21 mouse cellular contexts compared by ENCODE assay signal in genomic region chr3:132462348-132462959, GRCm38 (mm10).
DNase-seq lines count a peak whose midpoint lies in the region; ATAC-seq and TF ChIP-seq lines count a peak whose summit lies in the region.
"Had no signal": no experiment of that assay in that cellular context is flagged by ENCODE, and none has a peak within 500 bp of the region (broad histone marks: within the 10 kb centered on the region; RNA-seq: fewer than 3 reads in every experiment).

No protein-coding gene starts in this region.

- H3K4me3 ChIP-seq in kidney, embryonic 15.5 days (replicated peaks), result no peak overlapping the region
- no peak overlapping the region for H3K4me3 ChIP-seq in kidney, adult 2 months (ENCODE audit: insufficient read depth, low read depth, low read length)
- H3K4me3 ChIP-seq in kidney, postnatal 0 days (replicated peaks; ENCODE audit: low read depth, low read length), result no peak overlapping the region
- H3K4me3 ChIP-seq: embryonic facial prominence, embryonic 13.5 days; embryonic facial prominence, embryonic 15.5 days; erythroblast, embryonic 14.5 days; forebrain, embryonic 10.5 days; forebrain, embryonic 12.5 days had no signal

- no peak overlapping the region for H3K27ac ChIP-seq in kidney, embryonic 15.5 days
- no peak overlapping the region for H3K27ac ChIP-seq in kidney, adult 2 months (ENCODE audit: insufficient read depth, low read depth, low read length)
- H3K27ac ChIP-seq in kidney, postnatal 0 days, result no peak overlapping the region
- H3K27ac ChIP-seq: embryonic facial prominence, embryonic 13.5 days; embryonic facial prominence, embryonic 15.5 days; forebrain, embryonic 10.5 days; forebrain, embryonic 12.5 days had no signal

- no peak for TF ChIP-seq POLR2A in kidney, adult 2 months (IDR thresholded peaks at IDR 0.05; ENCODE audit: low read depth, low read length)

- 35% methylated on average over 5 of the region's 5 CpGs for WGBS in kidney, embryonic 15.5 days
- 31% methylated on average over 5 of the region's 5 CpGs for WGBS in kidney, adult 2 months
- 31% methylated on average over 5 of the region's 5 CpGs for WGBS in kidney, postnatal 0 days

- no peaks in the 10 kb centered on the region for H3K27me3 ChIP-seq in kidney, embryonic 15.5 days
- H3K27me3 ChIP-seq in kidney, adult 2 months (replicated peaks; ENCODE audit: control insufficient read depth, insufficient read depth, low read length), result no peaks in the 10 kb centered on the region
- H3K27me3 ChIP-seq in kidney, postnatal 0 days (ENCODE audit: insufficient read depth, low read length), result no peaks in the 10 kb centered on the region
- H3K27me3 ChIP-seq: embryonic facial prominence, embryonic 13.5 days; embryonic facial prominence, embryonic 15.5 days; forebrain, embryonic 12.5 days had no signal

- no peaks in the 10 kb centered on the region for H3K4me1 ChIP-seq in kidney, embryonic 15.5 days
- no peaks in the 10 kb centered on the region for H3K4me1 ChIP-seq in kidney, adult 2 months (ENCODE audit: control insufficient read depth, insufficient read depth, low read length)
- H3K4me1 ChIP-seq in kidney, postnatal 0 days (replicated peaks; ENCODE audit: insufficient read depth, low read length), result no peaks in the 10 kb centered on the region
- H3K4me1 ChIP-seq: embryonic facial prominence, embryonic 15.5 days; forebrain, embryonic 10.5 days; forebrain, embryonic 12.5 days had no signal

- no peaks in the 10 kb centered on the region for H3K9me3 ChIP-seq in kidney, embryonic 15.5 days (replicated peaks)
- H3K9me3 ChIP-seq in kidney, postnatal 0 days (replicated peaks; ENCODE audit: low read length), result no peaks in the 10 kb centered on the region
- H3K9me3 ChIP-seq: embryonic facial prominence, embryonic 13.5 days; embryonic facial prominence, embryonic 15.5 days; forebrain, embryonic 10.5 days; forebrain, embryonic 12.5 days had no signal

- peak; percentile 91 for ATAC-seq in kidney, embryonic 15.5 days (replicated peaks; ENCODE audit: low FRiP score)
- ATAC-seq in kidney, postnatal 0 days (replicated peaks; ENCODE audit: low FRiP score, low read depth), result peak; percentile 80; the same call in 1 of the 2 replicates
- ATAC-seq: forebrain, embryonic 14.5 days; forebrain, embryonic 16.5 days had no signal

- H3K36me3 ChIP-seq in kidney, embryonic 15.5 days, result no peaks in the 10 kb centered on the region
- no peaks in the 10 kb centered on the region for H3K36me3 ChIP-seq in kidney, adult 2 months (ENCODE audit: control insufficient read depth, insufficient read depth, low read length)
- H3K36me3 ChIP-seq in kidney, postnatal 0 days (ENCODE audit: insufficient read depth, low read length), result no peaks in the 10 kb centered on the region
- H3K36me3 ChIP-seq: embryonic facial prominence, embryonic 13.5 days; embryonic facial prominence, embryonic 15.5 days; forebrain, embryonic 10.5 days; forebrain, embryonic 12.5 days had no signal

- no peak for TF ChIP-seq CTCF in kidney, adult 2 months (conservative IDR thresholded peaks at IDR 0.05; ENCODE audit: insufficient read depth, insufficient read length, low read depth, low read length)
- TF ChIP-seq CTCF in kidney, postnatal 0 days (IDR thresholded peaks at IDR 0.05; ENCODE audit: low read depth), result no peak

- H3K9ac ChIP-seq in kidney, embryonic 15.5 days, result no peak overlapping the region
- no peak overlapping the region for H3K9ac ChIP-seq in kidney, postnatal 0 days (ENCODE audit: low read depth, low read length)
- H3K9ac ChIP-seq: embryonic facial prominence, embryonic 13.5 days; embryonic facial prominence, embryonic 15.5 days; forebrain, embryonic 12.5 days had no signal

- no peak for DNase-seq in kidney, adult 2 months
- DNase-seq in kidney, postnatal 0 days (ENCODE audit: low spot score), result peak; percentile 77
- no peak for DNase-seq in kidney, postnatal 14 days
- DNase-seq: adrenal gland, adult 2 months; adrenal gland, postnatal 10 days; adrenal gland, postnatal 25 days; cerebellum, adult 11 months; cerebellum, adult 18-20 months; cerebellum, adult 8-10 months; cerebellum, adult 9-11 months; cerebellum, postnatal 14 days; cerebellum, postnatal 36 days; embryo, embryonic 11 days had no signal

- no peak overlapping the region for H3K4me2 ChIP-seq in kidney, embryonic 15.5 days
- H3K4me2 ChIP-seq in kidney, postnatal 0 days (ENCODE audit: low read length), result no peak overlapping the region
- H3K4me2 ChIP-seq: embryonic facial prominence, embryonic 13.5 days; embryonic facial prominence, embryonic 15.5 days; forebrain, embryonic 12.5 days had no signal
